Mouse (Mus musculus): ENCODE measurements around the gene Arhgef3.
"Not testable (repeated sequence)": the region's sequence is repeated elsewhere in the genome, so short reads cannot be mapped to it uniquely, and the experiment has no call there.

The Arhgef3 gene

GRCm38 (mm10) chr14:27230262-27231022, 115.7 kb downstream of the Arhgef3 start:
- DNase-seq (ENCODE audit: low spot score in 2 of 2): peak; percentile 49 to 51

- no peak for DNase-seq (ENCODE audit: low spot score in 2 of 2)
These were observed 116.8 kb downstream of the Arhgef3 start for GRCm38 (mm10) chr14:27231506-27231905.

GRCm38 (mm10) chr14:27231974-27232780, 117.5 kb downstream of the Arhgef3 start:
- no peak for DNase-seq (ENCODE audit: low spot score in 2 of 2)

- no peak for DNase-seq (ENCODE audit: low spot score in 2 of 2)
These were observed 118.4 kb downstream of the Arhgef3 start for GRCm38 (mm10) chr14:27233056-27233455.

GRCm38 (mm10) chr14:27233656-27234055, 119.0 kb downstream of the Arhgef3 start:
- DNase-seq (ENCODE audit: low spot score in 2 of 2): no peak

GRCm38 (mm10) chr14:27234270-27234840, 119.7 kb downstream of the Arhgef3 start:
- DNase-seq (ENCODE audit: low spot score in 2 of 2): no peak

- DNase-seq (ENCODE audit: low spot score in 2 of 2): no peak
These were observed 121.3 kb downstream of the Arhgef3 start for GRCm38 (mm10) chr14:27235897-27236553.

GRCm38 (mm10) chr14:27237522-27238187, 123.0 kb downstream of the Arhgef3 start:
- peak; percentile 60 to 62 for DNase-seq (ENCODE audit: low spot score in 2 of 2)

- no peak for DNase-seq (ENCODE audit: low spot score in 2 of 2)
These were observed 124.0 kb downstream of the Arhgef3 start for GRCm38 (mm10) chr14:27238600-27239118.

- no peak for DNase-seq (ENCODE audit: low spot score in 2 of 2)
These were observed 124.9 kb downstream of the Arhgef3 start for GRCm38 (mm10) chr14:27239551-27240091.

- DNase-seq (ENCODE audit: low spot score in 2 of 2): no peak
These were observed 127.6 kb downstream of the Arhgef3 start for GRCm38 (mm10) chr14:27242253-27242652.

- no peak for DNase-seq (ENCODE audit: low spot score in 2 of 2)
These were observed 128.1 kb downstream of the Arhgef3 start for GRCm38 (mm10) chr14:27242769-27243168.

GRCm38 (mm10) chr14:27243585-27243984, 128.9 kb downstream of the Arhgef3 start:
- DNase-seq (ENCODE audit: low spot score in 2 of 2): no peak

- no peak for DNase-seq (ENCODE audit: low spot score in 2 of 2)
These were observed 130.2 kb downstream of the Arhgef3 start for GRCm38 (mm10) chr14:27244898-27245297.

- no peak for DNase-seq (ENCODE audit: low spot score in 2 of 2)
These were observed 131.7 kb downstream of the Arhgef3 start for GRCm38 (mm10) chr14:27246424-27246823.

GRCm38 (mm10) chr14:27246948-27247347, 132.2 kb downstream of the Arhgef3 start:
- DNase-seq (ENCODE audit: low spot score in 2 of 2): not testable (repeated sequence)

GRCm38 (mm10) chr14:27249121-27249520, 134.4 kb downstream of the Arhgef3 start:
- peak in 1 of 2 experiments; percentile 21 for DNase-seq (ENCODE audit: low spot score in 2 of 2)

- DNase-seq (ENCODE audit: low spot score in 2 of 2): no peak
These were observed 135.6 kb downstream of the Arhgef3 start for GRCm38 (mm10) chr14:27250281-27250789.

- no peak for DNase-seq (ENCODE audit: low spot score in 2 of 2)
These were observed 138.7 kb downstream of the Arhgef3 start for GRCm38 (mm10) chr14:27253391-27253790.

- DNase-seq (ENCODE audit: low spot score in 2 of 2): no peak
These were observed 147.7 kb downstream of the Arhgef3 start for GRCm38 (mm10) chr14:27262349-27262748.

- no peak for DNase-seq (ENCODE audit: low spot score in 2 of 2)
These were observed 151.9 kb downstream of the Arhgef3 start for GRCm38 (mm10) chr14:27266601-27267000.

All from spleen, postnatal 36 days (tissue).